Mouse (Mus musculus) forebrain, embryonic 16.5 days (tissue): ENCODE data around the gene Agap3. TPM values are rescaled to one million over a fixed set of nuclear protein-coding genes. Genes with fewer than 3 reads are reported as not detected.

Experiments used
- ATAC-seq: fragments of 200-750 bp; cut with Nextera tagmentation; 2 replicates; pipeline ENCODE4 v1.8.0; 2017; ENCODE audit warnings: mild to moderate bottlenecking, moderate library complexity
- H3K27ac ChIP-seq: fragments of 300-500 bp; sonication (generic); 2 replicates; pipeline ENCODE4 v1.5.1; 2014; ENCODE audit warnings: low read length, control low read depth
- H3K27me3 ChIP-seq: fragments of 300-500 bp; sonication (generic); replicated peaks from 2 replicates; pipeline ENCODE4 v1.6.1; 2014; ENCODE audit warnings: low read length; ENCODE audit not compliant: control insufficient read depth, insufficient read depth
- H3K36me3 ChIP-seq: fragments of 300-500 bp; sonication (generic); 2 replicates; pipeline ENCODE4 v1.6.1; 2014; ENCODE audit not compliant: control insufficient read depth, insufficient read depth
- H3K4me1 ChIP-seq: fragments of 300-500 bp; sonication (generic); replicated peaks from 2 replicates; pipeline ENCODE4 v1.6.1; 2014; ENCODE audit warnings: low read length; ENCODE audit not compliant: control insufficient read depth, insufficient read depth
- H3K4me2 ChIP-seq: fragments of 300-500 bp; sonication (generic); 2 replicates; pipeline ENCODE4 v1.6.1; 2014; ENCODE audit warnings: mild to moderate bottlenecking, low read length, control low read depth
- H3K4me3 ChIP-seq: fragments of 300-500 bp; sonication (generic); replicated peaks from 2 replicates; pipeline ENCODE4 v1.5.1; 2014; ENCODE audit warnings: mild to moderate bottlenecking, low read length, control low read depth
- H3K9ac ChIP-seq: fragments of 300-500 bp; sonication (generic); replicated peaks from 2 replicates; pipeline ENCODE4 v1.6.1; 2014; ENCODE audit warnings: low read depth, low read length, control low read depth
- H3K9me3 ChIP-seq: fragments of 300-500 bp; sonication (generic); 2 replicates; pipeline ENCODE4 v1.6.1; 2016; ENCODE audit warnings: low read length; ENCODE audit not compliant: control insufficient read depth
- WGBS: fragments of 180-500 bp; shearing (Covaris S2); extraction: QIAGEN DNeasy Blood & Tissue Kit; methylation state at CpG from one replicate; pipeline ENCODE4 v1.1.7; 2014; 5-methylcytosine and 5-hydroxymethylcytosine counted together
- polyA plus RNA-seq: library from polyadenylated mRNA; unstranded; fragments of >200 nt; fragmentation: Nextera tagmentation; extraction: Ambion mirVana; gene quantifications from 2 replicates; pipeline ENCODE4 v1.2.1, GENCODE M21; 2015

The Agap3 gene
- polyA plus RNA-seq: 57.0 and 58.6 TPM in 2 replicates

GRCm38 (mm10) chr5:24452030-24452690 lies at the start of gene Agap3:
Gene Agap3 (plus strand): TSS chr5:24452177.
- H3K4me1 ChIP-seq: peaks cover 51% of the 10 kb centered on the region
- peak; percentile 2 for ATAC-seq
- peak within 1 kb of the TSS; percentile 62 for H3K4me3 ChIP-seq

GRCm38 (mm10) chr5:24404594-24405360 lies 47.2 kb upstream of the Agap3 start:
- no peaks in the 10 kb centered on the region for H3K27me3 ChIP-seq
- no peak for ATAC-seq
- H3K36me3 ChIP-seq: peaks cover 4% of the 10 kb centered on the region; the same call in 1 of the 2 replicates
- H3K27ac ChIP-seq: no peak overlapping the region
- 83% methylated on average over 6 of the region's 6 CpGs for WGBS
- H3K4me2 ChIP-seq: no peak overlapping the region
- H3K4me1 ChIP-seq: no peaks in the 10 kb centered on the region
- no peaks in the 10 kb centered on the region for H3K9me3 ChIP-seq
- no peak overlapping the region for H3K4me3 ChIP-seq
- H3K9ac ChIP-seq: no peak overlapping the region

More at GRCm38 (mm10) chr5:24452030-24452690, at the start of gene Agap3:
- H3K36me3 ChIP-seq: no peaks in the 10 kb centered on the region
- peak within 1 kb of the TSS; percentile 99 for H3K4me2 ChIP-seq
- H3K9me3 ChIP-seq: no peaks in the 10 kb centered on the region
- peak within 1 kb of the TSS; percentile 92 for H3K27ac ChIP-seq
- H3K9ac ChIP-seq: peak within 1 kb of the TSS; percentile 78
- WGBS: under 1% methylated on average over 72 of the region's 85 CpGs
- H3K27me3 ChIP-seq: no peaks in the 10 kb centered on the region

- Histone ChIP-seq H3K9me3 (no peaks in the 10 kb centered on the region), H3K27ac (no peak overlapping the region), H3K36me3 (peaks cover 4% of the 10 kb centered on the region; the same call in 1 of the 2 replicates), H3K4me3 (no peak overlapping the region), H3K4me1 (no peaks in the 10 kb centered on the region), H3K27me3 (no peaks in the 10 kb centered on the region), H3K9ac (no peak overlapping the region), H3K4me2 (no peak overlapping the region)
- 69% methylated on average over 3 of the region's 3 CpGs for WGBS
- no peak for ATAC-seq
Measured at GRCm38 (mm10) chr5:24405389-24405876, 46.5 kb upstream of the Agap3 start.

- no peak overlapping the region for H3K27ac ChIP-seq
- H3K9ac ChIP-seq: no peak overlapping the region
- WGBS: 88% methylated on average over 13 of the region's 13 CpGs
- no peaks in the 10 kb centered on the region for H3K9me3 ChIP-seq
- H3K4me2 ChIP-seq: no peak overlapping the region
- ATAC-seq: no peak
- H3K36me3 ChIP-seq: no peaks in the 10 kb centered on the region; the same call in 1 of the 2 replicates
- no peaks in the 10 kb centered on the region for H3K27me3 ChIP-seq
- no peak overlapping the region for H3K4me3 ChIP-seq
- no peaks in the 10 kb centered on the region for H3K4me1 ChIP-seq
Measured at GRCm38 (mm10) chr5:24408651-24409050, 43.3 kb upstream of the Agap3 start.

DNA sequence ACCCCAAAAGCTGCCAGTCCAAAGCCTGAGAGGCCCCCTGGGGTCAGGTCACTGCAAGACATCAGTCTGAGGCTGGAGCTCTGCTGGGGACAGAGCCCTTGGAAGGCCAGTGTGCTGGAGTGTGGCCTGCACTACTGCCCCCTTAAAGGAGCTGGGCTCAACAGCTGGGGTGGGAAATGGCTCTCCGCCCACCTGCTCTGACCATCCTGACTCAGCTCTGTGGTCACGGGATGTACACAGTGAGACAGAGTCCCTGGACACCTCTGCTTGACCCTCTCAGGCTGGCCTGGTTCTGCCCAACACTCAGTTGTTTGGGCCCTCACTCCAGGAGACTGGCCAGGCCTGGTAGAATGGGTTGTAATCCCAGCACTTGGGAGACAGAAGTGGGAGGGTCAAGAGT lies 42.5 kb upstream of the Agap3 start:
- Histone ChIP-seq H3K4me3 (no peak overlapping the region), H3K4me2 (no peak overlapping the region), H3K27ac (no peak overlapping the region), H3K9me3 (no peaks in the 10 kb centered on the region), H3K27me3 (no peaks in the 10 kb centered on the region), H3K9ac (no peak overlapping the region), H3K36me3 (no peaks in the 10 kb centered on the region), H3K4me1 (no peaks in the 10 kb centered on the region)
- no peak for ATAC-seq
- WGBS: 91% methylated on average over 2 of the region's 2 CpGs

GRCm38 (mm10) chr5:24412063-24412462 lies 39.9 kb upstream of the Agap3 start:
- 90% methylated on average over 2 of the region's 2 CpGs for WGBS
- H3K9me3 ChIP-seq: no peaks in the 10 kb centered on the region
- no peaks in the 10 kb centered on the region for H3K36me3 ChIP-seq
- no peak overlapping the region for H3K27ac ChIP-seq
- H3K4me1 ChIP-seq: peaks cover 7% of the 10 kb centered on the region
- H3K4me3 ChIP-seq: no peak overlapping the region
- H3K9ac ChIP-seq: no peak overlapping the region
- no peak overlapping the region for H3K4me2 ChIP-seq
- ATAC-seq: no peak
- no peaks in the 10 kb centered on the region for H3K27me3 ChIP-seq

- H3K27ac ChIP-seq: no peak within 1 kb of the TSS
- H3K9me3 ChIP-seq: no peaks in the 10 kb centered on the region
- ATAC-seq: no peak
- peaks cover 7% of the 10 kb centered on the region for H3K4me1 ChIP-seq
- no peak within 1 kb of the TSS for H3K4me2 ChIP-seq
- H3K9ac ChIP-seq: no peak within 1 kb of the TSS
- no peak within 1 kb of the TSS for H3K4me3 ChIP-seq
- 53% methylated on average over 11 of the region's 11 CpGs for WGBS
- no peaks in the 10 kb centered on the region for H3K36me3 ChIP-seq
- H3K27me3 ChIP-seq: no peaks in the 10 kb centered on the region
Measured at GRCm38 (mm10) chr5:24413042-24413693, 38.8 kb upstream of the Agap3 start, which contains the start of gene Asic3. Gene Asic3 (plus strand): TSS chr5:24413392.

- Histone ChIP-seq H3K9ac (no peak overlapping the region), H3K9me3 (no peaks in the 10 kb centered on the region), H3K4me2 (no peak overlapping the region), H3K27ac (no peak overlapping the region), H3K4me1 (peaks cover 7% of the 10 kb centered on the region), H3K27me3 (no peaks in the 10 kb centered on the region), H3K36me3 (no peaks in the 10 kb centered on the region; the same call in 1 of the 2 replicates), H3K4me3 (no peak overlapping the region)
- WGBS: 83% methylated on average over 13 of the region's 13 CpGs
- no peak for ATAC-seq
Measured at GRCm38 (mm10) chr5:24413938-24414337, 38.0 kb upstream of the Agap3 start.

DNA sequence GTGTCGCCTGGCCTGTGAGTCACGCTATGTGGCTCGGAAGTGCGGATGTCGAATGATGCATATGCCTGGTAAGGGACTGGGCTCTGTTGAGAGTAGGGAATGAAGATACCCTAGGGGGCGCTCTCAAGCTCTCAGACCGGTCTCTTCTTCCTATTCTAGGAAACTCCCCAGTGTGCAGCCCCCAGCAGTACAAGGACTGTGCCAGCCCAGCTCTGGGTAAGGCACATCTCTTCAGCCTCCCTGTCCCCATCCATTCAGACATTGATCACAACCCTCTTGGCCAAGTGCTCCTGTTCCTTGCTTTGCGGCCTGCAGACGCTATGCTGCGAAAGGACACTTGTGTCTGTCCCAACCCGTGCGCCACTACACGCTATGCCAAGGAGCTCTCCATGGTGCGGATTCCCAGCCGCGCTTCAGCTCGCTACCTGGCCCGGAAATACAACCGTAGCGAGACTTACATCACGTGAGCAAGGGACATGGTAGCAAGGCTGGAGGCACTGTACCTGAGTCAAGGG lies 35.7 kb upstream of the Agap3 start:
- no peaks in the 10 kb centered on the region for H3K9me3 ChIP-seq
- peaks cover 7% of the 10 kb centered on the region for H3K4me1 ChIP-seq
- H3K4me3 ChIP-seq: no peak overlapping the region
- peak overlapping the region; percentile 22; the same call in 1 of the 2 replicates for H3K4me2 ChIP-seq
- H3K36me3 ChIP-seq: peaks cover 7% of the 10 kb centered on the region
- H3K9ac ChIP-seq: peak overlapping the region; percentile 8; the same call in 1 of the 2 replicates
- H3K27me3 ChIP-seq: no peaks in the 10 kb centered on the region
- H3K27ac ChIP-seq: no peak overlapping the region
- WGBS: 3% methylated on average over 21 of the region's 21 CpGs
- ATAC-seq: peak; percentile 70
